Mouse (Mus musculus): ENCODE measurements around the gene Gm20388.

DNA sequence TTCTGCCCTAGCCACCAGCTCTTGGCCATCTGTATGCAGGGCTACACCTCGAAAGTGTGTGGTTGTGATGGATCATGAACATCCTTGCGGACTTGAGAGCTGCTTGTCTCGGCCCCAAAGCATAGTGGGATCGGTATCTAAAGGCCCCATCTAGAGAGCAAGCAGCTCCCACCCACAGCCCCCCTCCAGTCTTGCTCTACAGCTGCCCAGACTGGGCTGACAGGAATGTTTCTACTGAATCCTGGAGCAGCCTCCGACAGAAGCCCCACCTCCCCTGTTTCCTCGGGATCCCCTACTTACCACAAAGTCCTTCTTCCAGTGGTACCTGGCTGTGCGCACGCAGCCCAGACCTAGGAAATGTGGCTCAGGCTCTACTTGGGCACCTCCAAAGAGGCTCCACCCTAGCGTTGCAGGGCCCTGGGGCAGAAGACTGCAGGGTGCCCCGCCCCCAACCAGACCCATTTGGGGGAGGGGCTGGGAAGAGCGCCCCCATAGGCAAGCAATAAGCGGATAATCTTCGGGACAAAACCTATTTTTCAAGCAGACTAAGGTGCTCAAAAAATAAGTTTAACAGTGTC is 3247.3 kb downstream of the Gm20388 start, which contains the start of gene Sult5a1:
- TF ChIP-seq GATA1 (IDR thresholded peaks at IDR 0.05; ENCODE audit: low read length) (no peak), TAL1 (IDR thresholded peaks at IDR 0.05; ENCODE audit: low read length) (no peak)

All from erythroblast, embryonic 14.5 days (primary cell).